Mouse (Mus musculus): Measurements from ENCODE around the gene Tab1. TPM values are rescaled to one million over a fixed set of nuclear protein-coding genes. Genes with fewer than 3 reads are reported as not detected.

The Tab1 gene
- polyA plus RNA-seq, 1 experiment from 2014 or later, result 38.9 TPM

- Histone ChIP-seq H3K27ac (replicated peaks) (no peak overlapping the region), H3K4me2 (no peak overlapping the region), H3K4me3 (no peak overlapping the region), H3K9me3 (0 out of 2 replicates have a peak, but pooled peaks cover 5% of the 10 kb centered on the region), H3K27me3 (no peaks in the 10 kb centered on the region), H3K4me1 (replicated peaks) (peaks cover 9% of the 10 kb centered on the region; the same call in 1 of the 2 replicates), H3K36me3 (peaks cover 41% of the 10 kb centered on the region), H3K9ac (no peak overlapping the region)
- ATAC-seq (ENCODE audit: low read depth), result no peak
- 90% methylated on average over 6 of the region's 6 CpGs for WGBS
These were observed 10.8 kb downstream of the Tab1 start for GRCm38 (mm10) chr15:80143760-80144159.

GRCm38 (mm10) chr15:80145397-80145796, 12.5 kb downstream of the Tab1 start:
- Histone ChIP-seq H3K9ac (no peak overlapping the region), H3K27me3 (no peaks in the 10 kb centered on the region), H3K4me3 (no peak overlapping the region), H3K27ac (replicated peaks) (no peak overlapping the region), H3K4me1 (replicated peaks) (0 out of 2 replicates have a peak, but pooled peaks cover 6% of the 10 kb centered on the region), H3K36me3 (peaks cover 55% of the 10 kb centered on the region), H3K9me3 (0 out of 2 replicates have a peak, but pooled peaks cover 5% of the 10 kb centered on the region), H3K4me2 (no peak overlapping the region)
- no peak for ATAC-seq (ENCODE audit: low read depth)
- 95% methylated on average over 5 of the region's 5 CpGs for WGBS

GRCm38 (mm10) chr15:80146153-80146552, 13.2 kb downstream of the Tab1 start:
- Histone ChIP-seq H3K27ac (replicated peaks) (no peak overlapping the region), H3K27me3 (no peaks in the 10 kb centered on the region), H3K36me3 (peaks cover 55% of the 10 kb centered on the region), H3K9ac (no peak overlapping the region; the same call in 1 of the 2 replicates), H3K4me1 (replicated peaks) (0 out of 2 replicates have a peak, but pooled peaks cover 6% of the 10 kb centered on the region), H3K4me2 (no peak overlapping the region), H3K4me3 (no peak overlapping the region), H3K9me3 (0 out of 2 replicates have a peak, but pooled peaks cover 5% of the 10 kb centered on the region)
- 66% methylated on average over 6 of the region's 6 CpGs for WGBS
- no peak for ATAC-seq (ENCODE audit: low read depth)

GRCm38 (mm10) chr15:80147090-80147489, 14.2 kb downstream of the Tab1 start:
- Histone ChIP-seq H3K9me3 (0 out of 2 replicates have a peak, but pooled peaks cover 2% of the 10 kb centered on the region), H3K36me3 (peaks cover 55% of the 10 kb centered on the region), H3K27me3 (no peaks in the 10 kb centered on the region), H3K9ac (no peak overlapping the region), H3K27ac (replicated peaks) (no peak overlapping the region), H3K4me1 (replicated peaks) (0 out of 2 replicates have a peak, but pooled peaks cover 6% of the 10 kb centered on the region), H3K4me2 (no peak overlapping the region), H3K4me3 (no peak overlapping the region)
- ATAC-seq (ENCODE audit: low read depth), result no peak
- WGBS, result 89% methylated on average over 14 of the region's 14 CpGs

- Histone ChIP-seq H3K27me3 (no peaks in the 10 kb centered on the region), H3K9me3 (no peaks in the 10 kb centered on the region), H3K27ac (replicated peaks) (no peak overlapping the region), H3K9ac (no peak overlapping the region), H3K4me2 (no peak overlapping the region), H3K36me3 (peaks cover 58% of the 10 kb centered on the region), H3K4me1 (replicated peaks) (0 out of 2 replicates have a peak, but pooled peaks cover 6% of the 10 kb centered on the region), H3K4me3 (no peak overlapping the region)
- 78% methylated on average over 5 of the region's 5 CpGs for WGBS
- ATAC-seq (ENCODE audit: low read depth), result no peak
These were observed 14.6 kb downstream of the Tab1 start for GRCm38 (mm10) chr15:80147511-80147910.

GRCm38 (mm10) chr15:80148565-80148964, 15.6 kb downstream of the Tab1 start:
- Histone ChIP-seq H3K4me3 (no peak overlapping the region), H3K9ac (no peak overlapping the region), H3K27me3 (no peaks in the 10 kb centered on the region), H3K4me1 (replicated peaks) (0 out of 2 replicates have a peak, but pooled peaks cover 6% of the 10 kb centered on the region), H3K9me3 (no peaks in the 10 kb centered on the region), H3K36me3 (peaks cover 59% of the 10 kb centered on the region), H3K4me2 (no peak overlapping the region), H3K27ac (replicated peaks) (no peak overlapping the region)
- ATAC-seq (ENCODE audit: low read depth), result no peak
- 84% methylated on average over 8 of the region's 8 CpGs for WGBS

- ATAC-seq (ENCODE audit: low read depth), result no peak
- 92% methylated on average over 7 of the region's 7 CpGs for WGBS
- Histone ChIP-seq H3K4me2 (no peak overlapping the region), H3K27me3 (no peaks in the 10 kb centered on the region), H3K4me1 (replicated peaks) (0 out of 2 replicates have a peak, but pooled peaks cover 6% of the 10 kb centered on the region), H3K9me3 (no peaks in the 10 kb centered on the region), H3K4me3 (no peak overlapping the region), H3K9ac (no peak overlapping the region), H3K27ac (replicated peaks) (no peak overlapping the region), H3K36me3 (peaks cover 64% of the 10 kb centered on the region)
These were observed 16.6 kb downstream of the Tab1 start for GRCm38 (mm10) chr15:80149517-80149916.

GRCm38 (mm10) chr15:80152663-80153062, 19.7 kb downstream of the Tab1 start:
- peaks cover 94% of the 10 kb centered on the region for H3K36me3 ChIP-seq
- 0 out of 2 replicates have a peak, but pooled peaks cover 2% of the 10 kb centered on the region for H3K4me1 ChIP-seq (replicated peaks)
- H3K4me2 ChIP-seq, result no peak overlapping the region
- no peak overlapping the region for H3K4me3 ChIP-seq
- no peak overlapping the region for H3K9ac ChIP-seq
- no peaks in the 10 kb centered on the region for H3K27me3 ChIP-seq
- 93% methylated on average over 10 of the region's 10 CpGs for WGBS
- no peak overlapping the region for H3K27ac ChIP-seq (replicated peaks)
- no peaks in the 10 kb centered on the region for H3K9me3 ChIP-seq
- ATAC-seq (ENCODE audit: low read depth), result no peak

GRCm38 (mm10) chr15:80153757-80154156, 20.8 kb downstream of the Tab1 start:
- Histone ChIP-seq H3K9me3 (no peaks in the 10 kb centered on the region), H3K27ac (replicated peaks) (no peak overlapping the region), H3K9ac (no peak overlapping the region), H3K36me3 (peaks cover 97% of the 10 kb centered on the region), H3K4me1 (replicated peaks) (no peaks in the 10 kb centered on the region), H3K27me3 (no peaks in the 10 kb centered on the region), H3K4me3 (no peak overlapping the region), H3K4me2 (no peak overlapping the region)
- ATAC-seq (ENCODE audit: low read depth), result no peak
- 81% methylated on average over 11 of the region's 11 CpGs for WGBS

GRCm38 (mm10) chr15:80155707-80156106, 22.8 kb downstream of the Tab1 start:
- H3K4me1 ChIP-seq (replicated peaks), result peaks cover 6% of the 10 kb centered on the region; the same call in 1 of the 2 replicates
- H3K9me3 ChIP-seq, result no peaks in the 10 kb centered on the region
- peaks cover 98% of the 10 kb centered on the region for H3K36me3 ChIP-seq
- H3K27ac ChIP-seq (replicated peaks), result no peak overlapping the region
- H3K27me3 ChIP-seq, result no peaks in the 10 kb centered on the region
- 96% methylated on average over 8 of the region's 8 CpGs for WGBS
- no peak for ATAC-seq (ENCODE audit: low read depth)
- H3K4me3 ChIP-seq, result no peak overlapping the region
- H3K9ac ChIP-seq, result no peak overlapping the region
- no peak overlapping the region for H3K4me2 ChIP-seq

- Histone ChIP-seq H3K27me3 (no peaks in the 10 kb centered on the region), H3K27ac (replicated peaks) (no peak overlapping the region), H3K4me3 (no peak overlapping the region), H3K9me3 (no peaks in the 10 kb centered on the region), H3K36me3 (peaks cover 99% of the 10 kb centered on the region), H3K9ac (no peak overlapping the region), H3K4me1 (replicated peaks) (peaks cover 6% of the 10 kb centered on the region; the same call in 1 of the 2 replicates), H3K4me2 (no peak overlapping the region)
- WGBS, result 93% methylated on average over 22 of the region's 22 CpGs
- ATAC-seq (ENCODE audit: low read depth), result no peak
These were observed 24.4 kb downstream of the Tab1 start for GRCm38 (mm10) chr15:80157197-80157943.

GRCm38 (mm10) chr15:80158001-80158706, 25.2 kb downstream of the Tab1 start:
- WGBS, result 86% methylated on average over 5 of the region's 5 CpGs
- peaks cover 6% of the 10 kb centered on the region; the same call in 1 of the 2 replicates for H3K4me1 ChIP-seq (replicated peaks)

More at GRCm38 (mm10) chr15:80158001-80158706, 25.2 kb downstream of the Tab1 start:
- H3K4me2 ChIP-seq, result no peak overlapping the region
- H3K27me3 ChIP-seq, result no peaks in the 10 kb centered on the region
- ATAC-seq (ENCODE audit: low read depth), result no peak
- H3K4me3 ChIP-seq, result no peak overlapping the region
- H3K27ac ChIP-seq (replicated peaks), result no peak overlapping the region
- peaks cover 97% of the 10 kb centered on the region for H3K36me3 ChIP-seq
- no peaks in the 10 kb centered on the region for H3K9me3 ChIP-seq
- H3K9ac ChIP-seq, result no peak overlapping the region
